Mouse (Mus musculus) stomach, embryonic 16.5 days (tissue): Measurements from ENCODE around the gene Vangl1. TPM values are rescaled to one million over a fixed set of nuclear protein-coding genes. Genes with fewer than 3 reads are reported as not detected.
"Not testable (repeated sequence)": the region's sequence is repeated elsewhere in the genome, so short reads cannot be mapped to it uniquely, and the experiment has no call there.

Source experiments
- ATAC-seq: fragments of 200-750 bp; cut with Nextera tagmentation; 2 replicates; pipeline ENCODE4 v1.8.0; 2017; ENCODE audit warnings: moderate number of reproducible peaks, moderate TSS enrichment; ENCODE audit not compliant: insufficient read depth, low FRiP score
- H3K27ac ChIP-seq: fragments of 300-500 bp; sonication (generic); 2 replicates; pipeline ENCODE4 v1.5.1; 2014; ENCODE audit warnings: low read length
- H3K27me3 ChIP-seq: fragments of 300-500 bp; sonication (generic); 2 replicates; pipeline ENCODE4 v1.6.1; 2014; ENCODE audit warnings: low read length, control low read depth, mixed read lengths; ENCODE audit not compliant: control insufficient read depth, insufficient read depth
- H3K36me3 ChIP-seq: fragments of 300-500 bp; sonication (generic); 2 replicates; pipeline ENCODE4 v1.6.1; 2014; ENCODE audit warnings: low read length; ENCODE audit not compliant: control insufficient read depth, insufficient read depth
- H3K4me1 ChIP-seq: fragments of 300-500 bp; sonication (generic); 2 replicates; pipeline ENCODE4 v1.6.1; 2014; ENCODE audit warnings: low read length, control low read depth, mixed read lengths; ENCODE audit not compliant: control insufficient read depth, insufficient read depth
- H3K4me2 ChIP-seq: fragments of 300-500 bp; sonication (generic); 2 replicates; pipeline ENCODE4 v1.6.1; 2014; ENCODE audit warnings: low read depth, low read length, mixed read lengths
- H3K4me3 ChIP-seq: fragments of 300-500 bp; sonication (generic); replicated peaks from 2 replicates; pipeline ENCODE4 v1.5.1; 2014; ENCODE audit warnings: mild to moderate bottlenecking, low read length
- H3K9ac ChIP-seq: fragments of 300-500 bp; sonication (generic); 2 replicates; pipeline ENCODE4 v1.6.1; 2014; ENCODE audit warnings: low read length
- H3K9me3 ChIP-seq: fragments of 300-500 bp; sonication (generic); replicated peaks from 2 replicates; pipeline ENCODE4 v1.6.1; 2016; ENCODE audit warnings: low read length, control low read depth; ENCODE audit not compliant: control insufficient read depth
- WGBS: fragments of 180-500 bp; shearing (Covaris S2); extraction: QIAGEN DNeasy Blood & Tissue Kit; methylation state at CpG from one replicate; pipeline ENCODE4 v1.1.7; 2014; 5-methylcytosine and 5-hydroxymethylcytosine counted together
- polyA plus RNA-seq: library from polyadenylated mRNA; unstranded; fragments of >200 nt; fragmentation: Nextera tagmentation; extraction: Ambion mirVana; gene quantifications from 2 replicates; pipeline ENCODE4 v1.2.1, GENCODE M21; 2015

Gene Vangl1
- polyA plus RNA-seq, 1 experiment from 2014 or later, result 30.7 TPM

DNA sequence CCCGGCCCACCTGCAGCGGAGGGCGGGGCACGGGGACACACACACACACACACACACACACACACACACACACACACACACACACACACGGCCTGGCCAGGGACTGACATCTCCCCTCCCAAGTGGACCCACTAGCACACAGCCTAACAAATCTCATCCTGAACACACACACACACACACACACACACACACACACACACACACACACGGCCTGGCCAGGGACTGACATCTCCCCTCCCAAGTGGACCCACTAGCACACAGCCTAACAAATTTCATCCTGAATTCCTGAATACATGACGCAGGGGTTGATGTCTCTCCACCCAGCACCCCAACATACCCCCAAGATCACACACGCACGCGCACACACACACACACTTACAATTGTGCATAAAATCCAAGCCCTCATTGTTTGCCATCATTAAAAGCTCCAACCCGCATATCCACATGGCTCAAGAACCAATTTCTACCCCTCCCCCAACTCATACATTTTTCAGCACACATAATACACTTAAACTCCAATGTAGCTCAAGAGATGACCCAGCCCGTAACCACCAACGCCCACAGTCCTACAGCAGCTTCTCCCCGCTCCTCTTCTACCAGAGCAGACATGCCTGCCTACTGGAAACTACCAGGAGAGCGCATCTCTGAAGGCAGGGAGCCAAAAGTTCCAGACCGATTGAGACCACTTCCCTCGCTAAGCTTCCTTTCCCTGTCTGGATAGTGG, 403 bp upstream of the Vangl1 start:
- WGBS, result 7% methylated on average over 17 of the region's 17 CpGs
- not testable (repeated sequence) for H3K9me3 ChIP-seq, H3K36me3 ChIP-seq, H3K27ac ChIP-seq, H3K27me3 ChIP-seq
- Histone ChIP-seq H3K4me1 (peaks cover 17% of the 10 kb centered on the region), H3K4me3 (peak overlapping the region; percentile 85), H3K4me2 (peak overlapping the region; percentile 85), H3K9ac (peak overlapping the region; percentile 91; the same call in 1 of the 2 replicates)
- ATAC-seq, result peak; percentile 8; the same call in 1 of the 2 replicates

- Histone ChIP-seq H3K4me1 (peaks cover 32% of the 10 kb centered on the region), H3K9me3 (0 out of 2 replicates have a peak, but pooled peaks cover 4% of the 10 kb centered on the region), H3K4me3 (peak overlapping the region; percentile 85), H3K9ac (peak overlapping the region; percentile 91), H3K27me3 (no peaks in the 10 kb centered on the region), H3K4me2 (peak overlapping the region; percentile 85), H3K36me3 (no peaks in the 10 kb centered on the region), H3K27ac (peak overlapping the region; percentile 91; the same call in 1 of the 2 replicates)
- no peak for ATAC-seq
- WGBS, result 11% methylated on average over 7 of the region's 7 CpGs
Measured at GRCm38 (mm10) chr3:102203131-102203530, 1.4 kb downstream of the Vangl1 start.

DNA sequence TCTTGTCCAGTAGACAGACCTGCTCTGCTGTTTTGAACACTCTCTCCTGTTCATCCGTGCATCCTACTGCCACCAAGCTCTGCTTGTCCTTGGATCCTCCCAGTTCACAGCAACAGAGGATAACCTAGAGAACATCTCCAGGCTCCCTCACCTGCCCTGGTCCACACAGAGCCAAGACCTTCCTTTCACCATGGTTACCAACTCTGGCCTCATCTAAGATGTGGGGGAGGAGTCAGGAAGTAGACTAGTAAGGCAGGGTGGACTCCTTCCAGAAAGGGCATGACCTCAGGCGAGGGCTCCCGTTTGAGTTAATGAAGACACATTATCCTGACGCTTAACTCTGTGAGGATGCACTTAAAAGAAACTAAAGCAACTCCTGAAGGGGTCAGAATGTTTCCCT, 4.5 kb downstream of the Vangl1 start:
- no peak overlapping the region for H3K4me3 ChIP-seq
- no peak for ATAC-seq
- H3K4me1 ChIP-seq, result peaks cover 52% of the 10 kb centered on the region
- no peak overlapping the region for H3K9ac ChIP-seq
- no peak overlapping the region for H3K4me2 ChIP-seq
- H3K36me3 ChIP-seq, result no peaks in the 10 kb centered on the region
- H3K27me3 ChIP-seq, result no peaks in the 10 kb centered on the region
- no peaks in the 10 kb centered on the region for H3K9me3 ChIP-seq
- no peak overlapping the region for H3K27ac ChIP-seq
- 42% methylated on average over 4 of the region's 4 CpGs for WGBS

- 57% methylated on average over 4 of the region's 4 CpGs for WGBS
- Histone ChIP-seq H3K27me3 (no peaks in the 10 kb centered on the region), H3K9ac (no peak overlapping the region), H3K9me3 (no peaks in the 10 kb centered on the region), H3K4me3 (no peak overlapping the region), H3K4me1 (peaks cover 60% of the 10 kb centered on the region), H3K4me2 (no peak overlapping the region), H3K36me3 (no peaks in the 10 kb centered on the region), H3K27ac (no peak overlapping the region)
- no peak for ATAC-seq
Measured at GRCm38 (mm10) chr3:102199226-102199625, 5.3 kb downstream of the Vangl1 start.

- no peak overlapping the region for H3K27ac ChIP-seq
- no peaks in the 10 kb centered on the region for H3K36me3 ChIP-seq
- no peak overlapping the region for H3K4me3 ChIP-seq
- H3K4me1 ChIP-seq, result peaks cover 67% of the 10 kb centered on the region
- ATAC-seq, result no peak
- H3K9me3 ChIP-seq, result no peaks in the 10 kb centered on the region
- no peak overlapping the region for H3K4me2 ChIP-seq
- H3K9ac ChIP-seq, result no peak overlapping the region
- no peaks in the 10 kb centered on the region for H3K27me3 ChIP-seq
- WGBS, result 69% methylated on average over 6 of the region's 6 CpGs
Measured at GRCm38 (mm10) chr3:102198446-102198845, 6.0 kb downstream of the Vangl1 start.

GRCm38 (mm10) chr3:102197746-102198145, 6.7 kb downstream of the Vangl1 start:
- Histone ChIP-seq H3K4me2 (0 out of 2 replicates have a peak overlapping the region, but pooled peaks have one; percentile 3), H3K27me3 (no peaks in the 10 kb centered on the region), H3K27ac (no peak overlapping the region), H3K4me3 (no peak overlapping the region), H3K9me3 (no peaks in the 10 kb centered on the region), H3K9ac (no peak overlapping the region), H3K36me3 (no peaks in the 10 kb centered on the region), H3K4me1 (peaks cover 67% of the 10 kb centered on the region)
- ATAC-seq, result 0 out of 2 replicates have a peak, but pooled peaks have one; percentile 5
- 26% methylated on average over 5 of the region's 5 CpGs for WGBS

DNA sequence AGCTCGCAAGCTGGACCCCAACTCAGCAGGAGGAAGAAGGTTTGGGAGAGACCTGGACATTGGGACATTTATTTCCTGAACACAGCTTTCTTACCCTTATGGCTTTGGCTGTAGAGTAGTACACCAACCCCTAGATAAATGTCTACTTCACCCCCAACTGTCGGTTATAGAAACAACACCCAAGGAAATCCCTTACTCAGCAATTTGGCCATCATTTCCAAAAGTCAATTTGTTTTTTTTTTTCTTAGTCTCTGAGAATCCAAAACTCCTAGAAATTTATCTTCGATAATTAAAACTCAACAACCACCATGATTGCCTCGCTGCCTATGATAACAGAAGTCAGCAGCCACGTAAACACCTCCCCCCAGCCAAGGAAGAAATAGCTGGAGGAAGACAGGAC, 7.3 kb downstream of the Vangl1 start:
- Histone ChIP-seq H3K27me3 (no peaks in the 10 kb centered on the region), H3K9me3 (no peaks in the 10 kb centered on the region), H3K4me1 (peaks cover 71% of the 10 kb centered on the region), H3K4me2 (no peak overlapping the region), H3K4me3 (no peak overlapping the region), H3K9ac (no peak overlapping the region), H3K36me3 (no peaks in the 10 kb centered on the region), H3K27ac (no peak overlapping the region)
- WGBS, result 68% methylated on average over 5 of the region's 5 CpGs
- no peak for ATAC-seq

DNA sequence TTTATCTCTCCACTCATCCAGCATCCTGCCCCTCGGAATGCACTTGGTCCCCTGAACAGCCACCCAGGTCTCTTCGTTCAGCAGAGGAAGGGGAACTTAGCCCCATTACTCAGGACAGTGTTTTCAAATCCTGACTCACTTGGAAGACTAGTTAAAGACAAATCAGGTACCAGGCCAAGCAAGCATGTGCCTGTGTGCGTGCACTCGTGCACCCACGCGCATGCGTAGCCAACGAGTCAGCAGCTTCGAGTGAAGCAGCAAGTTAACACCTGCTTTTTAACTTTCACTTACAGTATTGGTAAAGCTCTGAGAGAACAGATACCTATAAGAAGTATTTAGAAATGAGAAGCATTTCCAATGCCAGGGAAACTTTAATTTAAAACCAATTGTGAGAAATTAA, 8.3 kb downstream of the Vangl1 start:
- Histone ChIP-seq H3K4me2 (no peak overlapping the region), H3K27ac (no peak overlapping the region), H3K4me1 (peaks cover 69% of the 10 kb centered on the region), H3K9ac (no peak overlapping the region), H3K9me3 (no peaks in the 10 kb centered on the region), H3K36me3 (no peaks in the 10 kb centered on the region), H3K4me3 (no peak overlapping the region), H3K27me3 (no peaks in the 10 kb centered on the region)
- 86% methylated on average over 9 of the region's 9 CpGs for WGBS
- ATAC-seq, result no peak

- Histone ChIP-seq H3K27ac (no peak overlapping the region), H3K4me2 (no peak overlapping the region), H3K36me3 (no peaks in the 10 kb centered on the region), H3K9ac (no peak overlapping the region), H3K27me3 (no peaks in the 10 kb centered on the region), H3K4me3 (no peak overlapping the region), H3K4me1 (peaks cover 69% of the 10 kb centered on the region), H3K9me3 (no peaks in the 10 kb centered on the region)
- ATAC-seq, result no peak
- 33% methylated on average over 2 of the region's 2 CpGs for WGBS
Measured at GRCm38 (mm10) chr3:102195762-102196161, 8.7 kb downstream of the Vangl1 start.
